Mouse (Mus musculus) kidney, adult 2 months (tissue): ENCODE measurements around the gene Ppm1h. TPM values are rescaled to one million over a fixed set of nuclear protein-coding genes. Genes with fewer than 3 reads are reported as not detected.

Source experiments
- DNase-seq: peaks from one replicate; pipeline ENCODE4 v3.0.0; 2021
- H3K27ac ChIP-seq: fragments of 200-500 bp; 2 replicates; pipeline ENCODE4 v1.5.1; 2012; ENCODE audit warnings: low read depth, low read length, control low read depth, inconsistent platforms; ENCODE audit not compliant: insufficient read depth
- H3K27me3 ChIP-seq: fragments of 200-500 bp; replicated peaks from 2 replicates; pipeline ENCODE4 v1.6.1; 2012; ENCODE audit warnings: mild to moderate bottlenecking, moderate library complexity, low read length, inconsistent platforms; ENCODE audit not compliant: control insufficient read depth, insufficient read depth
- H3K36me3 ChIP-seq: fragments of 200-500 bp; 2 replicates; pipeline ENCODE4 v1.6.1; 2012; ENCODE audit warnings: mild to moderate bottlenecking, moderate library complexity, low read length, inconsistent platforms; ENCODE audit not compliant: control insufficient read depth, insufficient read depth
- H3K4me1 ChIP-seq: fragments of 200-500 bp; 2 replicates; pipeline ENCODE4 v1.6.1; 2011; ENCODE audit warnings: low read length; ENCODE audit not compliant: control insufficient read depth, insufficient read depth
- H3K4me3 ChIP-seq: fragments of 200-500 bp; 2 replicates; pipeline ENCODE4 v1.5.1; 2011; ENCODE audit warnings: mild to moderate bottlenecking, low read depth, low read length, control low read depth; ENCODE audit not compliant: insufficient read depth
- CTCF ChIP-seq: fragments of 200-500 bp; conservative IDR thresholded peaks from 2 replicates; pipeline ENCODE4 v1.5.1; 2011; ENCODE audit warnings: low read depth, mild to moderate bottlenecking, control low read depth, low read length, moderate library complexity, mixed read lengths; ENCODE audit not compliant: insufficient read depth, insufficient read length
- POLR2A ChIP-seq: fragments of 200-500 bp; IDR thresholded peaks from one replicate; pipeline ENCODE4 v1.6.1; 2011; ENCODE audit warnings: low read depth, low read length, control low read depth
- WGBS: fragments of 180-500 bp; shearing (Covaris S2); methylation state at CpG from one replicate; pipeline ENCODE4 v1.1.7; 2018; 5-methylcytosine and 5-hydroxymethylcytosine counted together
- polyA plus RNA-seq: library from polyadenylated mRNA; depleted of rRNA; stranded (reverse); fragments of >200 nt; gene quantifications from 2 replicates; pipeline ENCODE4 v1.2.3, GENCODE M21; 2012

Ppm1h gene
- polyA plus RNA-seq, 1 experiment = 27.1 TPM

DNA sequence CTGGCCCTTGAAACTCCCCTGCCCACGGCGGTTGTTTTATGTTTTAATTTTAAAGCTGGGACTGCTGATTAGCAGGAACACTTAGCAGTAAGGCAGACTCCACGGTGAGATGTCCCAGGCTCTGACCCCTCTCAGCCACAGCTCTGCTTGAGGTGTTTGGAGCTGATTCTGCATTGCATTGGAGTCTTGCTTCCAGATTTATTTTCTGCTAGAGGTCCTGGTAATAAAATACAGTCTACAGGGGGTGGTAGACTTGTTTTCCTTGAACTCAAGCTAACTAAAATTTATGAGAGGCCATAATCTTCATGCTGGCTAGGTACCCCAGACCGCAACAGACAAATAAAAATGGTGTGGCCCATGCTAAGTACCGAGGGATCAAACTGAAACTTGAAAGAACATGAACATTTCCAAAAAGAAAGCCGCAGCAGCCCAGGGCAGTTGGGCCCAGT lies 90.4 kb downstream of the Ppm1h start:
- H3K27me3 ChIP-seq = no peaks in the 10 kb centered on the region
- 0 out of 2 replicates have a peak overlapping the region, but pooled peaks have one; percentile 13 for H3K27ac ChIP-seq
- no peak for DNase-seq
- peaks cover 15% of the 10 kb centered on the region for H3K4me1 ChIP-seq
- no peaks in the 10 kb centered on the region for H3K36me3 ChIP-seq
- no peak overlapping the region for H3K4me3 ChIP-seq
- TF ChIP-seq POLR2A = no peak
- TF ChIP-seq CTCF = no peak
- WGBS = 35% methylated on average over 6 of the region's 6 CpGs

DNA sequence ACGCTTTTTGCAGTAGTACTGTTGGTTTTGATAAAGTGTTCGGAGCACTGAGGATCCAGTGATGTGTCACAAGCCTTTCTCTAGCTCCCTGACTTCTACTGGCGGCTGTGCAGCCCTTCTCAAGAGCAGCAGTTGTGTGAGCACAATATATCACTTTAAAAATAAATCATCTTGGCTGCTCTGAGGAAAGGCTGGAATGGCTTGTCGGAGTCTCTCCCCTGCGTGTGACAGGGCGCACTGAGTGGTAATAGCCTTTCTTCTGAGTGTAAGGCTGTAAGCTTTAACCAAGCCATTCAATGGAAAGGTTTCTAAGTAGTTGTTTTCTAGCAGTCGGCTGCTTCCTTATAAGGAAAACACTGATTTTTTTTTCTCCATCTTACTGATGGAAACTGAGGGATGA lies 91.8 kb downstream of the Ppm1h start:
- Histone ChIP-seq H3K27me3 (no peaks in the 10 kb centered on the region), H3K4me3 (no peak overlapping the region), H3K27ac (no peak overlapping the region), H3K36me3 (no peaks in the 10 kb centered on the region), H3K4me1 (peaks cover 11% of the 10 kb centered on the region)
- 64% methylated on average over 7 of the region's 7 CpGs for WGBS
- TF ChIP-seq CTCF (no peak), POLR2A (no peak)
- DNase-seq = no peak

DNA sequence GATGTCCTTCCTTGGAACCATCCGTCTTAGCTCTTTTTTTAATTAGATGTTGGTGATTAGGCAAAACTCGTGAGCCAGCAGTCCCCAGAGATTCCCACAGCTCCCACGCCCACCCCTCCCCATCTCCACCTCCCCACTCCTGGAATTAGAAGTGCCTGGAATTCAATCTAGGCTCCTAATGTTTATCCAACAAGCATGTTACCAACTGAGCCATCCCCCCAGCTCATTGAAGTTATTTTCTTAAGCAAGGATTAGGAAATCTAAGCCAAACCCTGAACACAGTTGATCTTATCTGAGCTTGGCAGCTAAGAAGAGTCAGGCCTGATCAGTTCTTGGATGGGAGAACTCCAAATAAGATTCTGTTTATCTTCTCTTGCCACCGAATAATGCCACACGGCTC lies 92.4 kb downstream of the Ppm1h start:
- no peaks in the 10 kb centered on the region for H3K36me3 ChIP-seq
- H3K27me3 ChIP-seq = no peaks in the 10 kb centered on the region
- peaks cover 11% of the 10 kb centered on the region for H3K4me1 ChIP-seq
- H3K27ac ChIP-seq = no peak overlapping the region
- TF ChIP-seq POLR2A (no peak), CTCF (no peak)
- WGBS = 61% methylated on average over 5 of the region's 5 CpGs
- no peak for DNase-seq
- no peak overlapping the region for H3K4me3 ChIP-seq

DNA sequence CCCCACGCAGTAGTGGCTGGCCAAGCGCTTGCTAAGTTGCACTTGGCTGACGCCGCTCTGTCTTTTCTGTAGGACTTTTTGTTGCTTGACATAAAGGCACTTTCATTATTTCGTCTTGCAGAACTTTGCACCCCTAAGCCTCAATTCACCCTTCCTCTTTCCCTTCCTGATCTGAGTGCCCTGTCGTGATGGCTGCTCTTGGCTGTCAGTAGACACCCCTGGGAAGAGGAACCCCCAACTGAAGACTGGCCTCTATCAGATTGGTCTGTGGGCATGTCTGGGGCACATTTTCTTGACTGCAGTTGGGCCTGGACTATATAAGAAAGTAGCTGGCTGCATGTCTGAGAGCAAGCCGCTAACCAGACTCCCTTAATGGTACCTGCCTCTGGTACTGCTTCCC lies 95.6 kb downstream of the Ppm1h start:
- Histone ChIP-seq H3K27ac (no peak overlapping the region), H3K4me3 (no peak overlapping the region), H3K36me3 (no peaks in the 10 kb centered on the region), H3K4me1 (no peaks in the 10 kb centered on the region; the same call in 1 of the 2 replicates), H3K27me3 (no peaks in the 10 kb centered on the region)
- WGBS = 92% methylated on average over 7 of the region's 7 CpGs
- TF ChIP-seq CTCF = no peak
- TF ChIP-seq POLR2A = no peak
- no peak for DNase-seq

DNA sequence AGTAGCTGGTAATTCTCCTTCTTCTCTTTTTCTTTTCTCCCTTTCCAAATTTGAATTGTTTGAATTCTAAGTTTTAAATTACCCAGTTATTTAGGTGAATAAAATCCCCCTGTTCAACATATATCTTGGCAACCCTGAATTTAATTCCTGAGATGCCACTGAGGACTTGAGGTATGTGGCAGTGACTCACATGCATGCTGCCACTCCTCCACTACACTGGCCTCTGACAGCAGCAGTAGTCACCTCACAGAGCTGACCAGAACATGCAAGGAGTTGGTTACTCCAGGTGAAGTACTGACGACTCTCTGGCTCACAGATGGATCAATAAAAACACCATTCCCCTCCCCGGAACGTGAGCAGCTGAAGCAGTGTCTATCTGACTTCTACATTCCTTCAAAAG lies 98.9 kb downstream of the Ppm1h start:
- H3K27me3 ChIP-seq = no peaks in the 10 kb centered on the region
- no peak overlapping the region for H3K27ac ChIP-seq
- H3K4me1 ChIP-seq = peaks cover 7% of the 10 kb centered on the region
- WGBS = 61% methylated on average over 3 of the region's 3 CpGs
- no peak for DNase-seq
- TF ChIP-seq CTCF = no peak
- TF ChIP-seq POLR2A = no peak
- no peak overlapping the region for H3K4me3 ChIP-seq
- H3K36me3 ChIP-seq = no peaks in the 10 kb centered on the region

DNA sequence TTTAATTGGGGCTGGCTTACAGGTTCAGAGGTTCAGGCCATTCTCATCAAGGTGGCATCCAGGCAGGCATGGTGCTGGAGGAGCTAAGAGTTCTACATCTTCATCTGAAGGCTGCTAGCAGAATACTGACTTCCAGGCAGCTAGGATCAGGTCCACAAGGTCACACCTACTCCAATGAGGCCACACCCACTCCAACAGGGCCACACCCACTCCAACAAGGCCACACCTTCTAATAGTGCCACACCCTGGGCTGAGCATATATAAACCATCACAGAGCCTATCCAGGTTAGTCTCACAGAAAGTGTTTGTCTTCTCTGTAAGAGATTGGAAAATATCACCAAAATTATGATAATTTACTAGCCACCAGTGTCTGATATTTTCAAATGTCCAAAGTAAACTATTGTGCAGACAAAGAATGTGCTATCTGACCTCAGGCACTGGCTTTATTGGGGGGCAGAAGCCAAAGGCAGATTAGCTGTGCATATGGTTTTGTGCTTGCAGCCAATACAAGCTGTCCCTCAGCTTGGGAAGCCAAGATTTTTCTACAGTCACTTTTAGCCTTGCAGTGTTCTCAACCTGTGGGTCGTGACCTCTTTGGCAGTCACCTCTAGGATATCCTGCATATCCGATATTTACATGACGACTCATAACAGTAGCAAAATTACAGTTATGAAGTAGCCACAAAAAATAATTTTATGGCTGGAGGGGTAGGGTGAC lies 99.5 kb downstream of the Ppm1h start:
- no peaks in the 10 kb centered on the region for H3K27me3 ChIP-seq
- no peak for DNase-seq
- H3K27ac ChIP-seq = no peak overlapping the region
- H3K4me3 ChIP-seq = no peak overlapping the region
- TF ChIP-seq POLR2A (no peak), CTCF (no peak)
- WGBS = 66% methylated on average over 3 of the region's 3 CpGs
- peaks cover 7% of the 10 kb centered on the region for H3K4me1 ChIP-seq
- H3K36me3 ChIP-seq = no peaks in the 10 kb centered on the region

DNA sequence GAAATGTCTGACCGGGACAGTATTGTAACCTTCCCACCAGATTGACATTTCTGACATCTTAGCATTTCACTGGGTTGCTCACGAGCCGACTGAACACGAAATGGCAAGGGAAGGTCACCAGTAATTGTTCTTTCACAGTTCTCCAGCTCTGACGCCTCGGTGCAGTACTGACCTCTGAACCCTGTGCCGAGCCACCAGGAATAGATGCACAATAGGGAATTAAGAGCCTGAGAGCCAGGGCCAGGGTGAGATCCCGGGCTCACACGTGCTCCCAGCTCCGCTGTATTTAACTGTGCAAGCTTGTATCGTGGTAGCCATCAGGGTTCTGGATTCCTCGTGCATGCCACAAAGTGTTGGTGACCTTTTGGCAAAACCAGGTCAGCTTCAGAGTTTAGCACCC lies 100.8 kb downstream of the Ppm1h start:
- Histone ChIP-seq H3K4me3 (no peak overlapping the region), H3K27ac (no peak overlapping the region), H3K27me3 (no peaks in the 10 kb centered on the region), H3K4me1 (peaks cover 7% of the 10 kb centered on the region), H3K36me3 (no peaks in the 10 kb centered on the region)
- WGBS = 19% methylated on average over 12 of the region's 12 CpGs
- peak; percentile 57 for DNase-seq
- no peak for TF ChIP-seq POLR2A
- no peak for TF ChIP-seq CTCF

DNA sequence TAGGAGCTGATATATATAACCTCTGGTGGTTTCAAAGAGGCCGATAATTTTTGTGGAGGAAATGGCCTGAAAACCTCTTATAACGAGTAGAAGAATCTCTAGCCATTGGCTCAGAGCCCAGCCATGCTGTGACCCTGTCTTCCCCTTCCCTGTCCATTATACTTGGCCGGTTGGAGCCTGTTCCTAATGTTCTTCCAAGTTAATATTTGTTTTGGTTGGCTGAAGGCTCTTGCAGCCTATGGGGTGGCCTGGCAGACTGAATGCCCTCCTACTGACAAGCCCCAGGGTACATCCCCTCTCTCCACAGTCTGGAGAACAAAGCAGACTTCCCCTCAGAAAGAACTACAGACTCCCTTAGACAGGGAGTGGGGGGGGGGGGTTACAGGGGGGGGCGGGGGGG lies 104.2 kb downstream of the Ppm1h start:
- peaks cover 7% of the 10 kb centered on the region for H3K4me1 ChIP-seq
- 2% methylated on average over 4 of the region's 4 CpGs for WGBS
- DNase-seq = peak; percentile 95
- no peak for TF ChIP-seq POLR2A
- no peak for TF ChIP-seq CTCF
- no peaks in the 10 kb centered on the region for H3K36me3 ChIP-seq
- H3K27ac ChIP-seq = no peak overlapping the region
- H3K4me3 ChIP-seq = no peak overlapping the region
- H3K27me3 ChIP-seq = no peaks in the 10 kb centered on the region
